Mouse (Mus musculus): ENCODE measurements around the gene Fancd2. TPM values are rescaled to one million over a fixed set of nuclear protein-coding genes. Genes with fewer than 3 reads are reported as not detected.

Fancd2 gene
- polyA plus RNA-seq, 1 experiment: 0.13 TPM

DNA sequence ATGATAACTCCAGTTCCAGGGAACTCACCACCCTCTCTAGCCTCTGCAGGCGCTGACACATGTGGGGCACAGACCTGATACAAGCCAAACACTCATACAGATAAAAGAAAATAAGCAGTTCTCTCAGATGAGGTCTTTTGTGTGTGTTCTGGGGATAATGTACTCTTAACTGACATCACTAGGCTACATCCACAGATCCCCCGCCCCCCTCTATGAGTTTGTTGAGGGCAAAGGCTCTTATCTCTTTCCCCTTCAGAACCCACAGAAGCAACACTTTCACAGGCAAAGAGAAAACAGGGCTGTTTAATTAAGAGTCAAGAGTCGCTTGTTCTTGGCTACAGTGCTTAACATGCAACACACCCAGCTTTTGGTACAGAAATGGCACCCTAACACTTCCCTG is 16.9 kb upstream of the Fancd2 start:
- TF ChIP-seq GATA1 (IDR thresholded peaks at IDR 0.05; ENCODE audit: low read length) (no peak), TAL1 (IDR thresholded peaks at IDR 0.05; ENCODE audit: low read length) (no peak)
- Histone ChIP-seq H3K36me3 (ENCODE audit: control insufficient read depth) (peaks cover 68% of the 10 kb centered on the region), H3K9me3 (ENCODE audit: control insufficient read depth, low read length) (peaks cover 4% of the 10 kb centered on the region; the same call in 1 of the 2 replicates), H3K4me1 (ENCODE audit: control insufficient read depth) (no peaks in the 10 kb centered on the region), H3K4me3 (replicated peaks) (no peak overlapping the region), H3K27me3 (ENCODE audit: control insufficient read depth) (no peaks in the 10 kb centered on the region)

DNA sequence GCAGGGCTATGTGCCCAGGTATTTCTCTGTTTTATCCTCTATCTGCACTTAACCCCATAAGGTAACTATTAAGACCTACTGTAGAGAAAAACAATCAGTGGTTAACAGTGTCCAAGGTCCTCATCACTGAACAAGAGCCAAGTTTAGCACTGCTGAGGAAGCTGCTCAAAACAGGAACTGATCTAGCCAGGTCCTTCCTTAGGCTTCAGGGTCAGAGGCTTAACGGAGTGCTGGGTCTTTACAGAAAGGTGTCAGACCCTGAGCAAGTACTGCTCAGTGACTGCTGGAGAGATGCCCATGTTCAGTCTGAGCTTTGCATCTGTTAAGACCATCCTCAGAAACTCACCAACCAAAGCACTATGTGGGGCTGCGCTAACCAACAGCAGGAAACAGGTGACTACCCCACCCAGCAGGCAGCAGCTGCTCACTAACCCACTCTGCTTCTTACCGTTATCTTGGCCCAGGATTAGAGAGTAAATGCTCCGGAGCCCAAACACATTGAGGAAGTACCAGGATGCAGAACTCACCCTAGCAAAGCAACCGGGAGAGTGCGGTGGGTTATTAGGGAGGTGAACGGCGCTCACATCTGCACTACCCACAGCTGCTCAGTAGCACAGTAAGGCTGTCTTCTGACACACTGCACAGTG is 13.9 kb upstream of the Fancd2 start:
- H3K4me3 ChIP-seq (replicated peaks): no peak overlapping the region
- no peaks in the 10 kb centered on the region for H3K4me1 ChIP-seq (ENCODE audit: control insufficient read depth)
- TF ChIP-seq TAL1 (IDR thresholded peaks at IDR 0.05; ENCODE audit: low read length) (no peak), GATA1 (IDR thresholded peaks at IDR 0.05; ENCODE audit: low read length) (no peak)
- H3K9me3 ChIP-seq (ENCODE audit: control insufficient read depth, low read length): peaks cover 4% of the 10 kb centered on the region; the same call in 1 of the 2 replicates
- peaks cover 98% of the 10 kb centered on the region for H3K36me3 ChIP-seq (ENCODE audit: control insufficient read depth)
- no peaks in the 10 kb centered on the region for H3K27me3 ChIP-seq (ENCODE audit: control insufficient read depth)

DNA sequence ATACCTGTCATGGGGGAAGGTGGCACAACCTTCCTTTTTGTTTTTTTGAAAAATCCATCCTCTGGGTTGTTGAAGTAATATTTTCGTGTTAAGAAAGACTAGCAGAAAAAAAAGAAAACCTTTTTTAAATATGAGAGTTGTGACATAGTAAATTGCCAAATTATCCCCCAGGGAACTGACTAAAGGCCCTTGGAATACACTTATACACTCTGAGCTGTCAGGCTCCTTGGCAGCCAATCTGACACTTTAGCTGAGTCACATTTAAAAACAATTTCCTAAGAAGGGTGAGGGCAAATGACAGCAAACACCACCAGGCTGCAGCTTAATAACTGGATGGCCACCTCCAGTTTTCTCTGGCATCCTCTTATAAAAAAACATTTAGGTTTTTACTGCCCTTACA is 9.2 kb upstream of the Fancd2 start:
- Histone ChIP-seq H3K4me3 (replicated peaks) (no peak overlapping the region), H3K9me3 (ENCODE audit: control insufficient read depth, low read length) (no peaks in the 10 kb centered on the region), H3K4me1 (ENCODE audit: control insufficient read depth) (no peaks in the 10 kb centered on the region; the same call in none of the 2 replicates), H3K27me3 (ENCODE audit: control insufficient read depth) (no peaks in the 10 kb centered on the region), H3K36me3 (ENCODE audit: control insufficient read depth) (peaks cover 88% of the 10 kb centered on the region)
- TF ChIP-seq GATA1 (IDR thresholded peaks at IDR 0.05; ENCODE audit: low read length) (no peak), TAL1 (IDR thresholded peaks at IDR 0.05; ENCODE audit: low read length) (no peak)

DNA sequence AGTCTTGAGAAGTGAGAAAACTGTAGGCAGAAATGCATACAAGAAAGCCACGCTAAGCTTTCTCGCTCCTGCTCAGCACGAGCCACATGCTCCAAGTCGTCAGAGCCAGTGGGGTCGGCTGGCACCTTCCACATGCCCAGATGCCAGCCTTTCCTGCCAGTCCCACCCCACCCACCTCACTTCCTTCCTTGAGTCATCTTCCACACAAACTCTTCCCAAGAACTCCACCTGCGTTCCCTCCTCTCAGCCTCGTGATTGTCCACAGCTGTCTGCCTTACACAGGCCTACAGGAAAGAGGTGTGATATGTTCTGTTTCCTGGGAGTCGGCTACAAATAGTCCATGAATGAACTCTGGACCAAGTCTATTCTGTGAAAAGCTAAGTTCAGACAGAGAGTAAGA is 8.1 kb upstream of the Fancd2 start:
- Histone ChIP-seq H3K4me1 (ENCODE audit: control insufficient read depth) (no peaks in the 10 kb centered on the region; the same call in none of the 2 replicates), H3K36me3 (ENCODE audit: control insufficient read depth) (peaks cover 86% of the 10 kb centered on the region), H3K9me3 (ENCODE audit: control insufficient read depth, low read length) (no peaks in the 10 kb centered on the region), H3K4me3 (replicated peaks) (no peak overlapping the region), H3K27me3 (ENCODE audit: control insufficient read depth) (no peaks in the 10 kb centered on the region)
- TF ChIP-seq GATA1 (IDR thresholded peaks at IDR 0.05; ENCODE audit: low read length) (no peak), TAL1 (IDR thresholded peaks at IDR 0.05; ENCODE audit: low read length) (no peak)

DNA sequence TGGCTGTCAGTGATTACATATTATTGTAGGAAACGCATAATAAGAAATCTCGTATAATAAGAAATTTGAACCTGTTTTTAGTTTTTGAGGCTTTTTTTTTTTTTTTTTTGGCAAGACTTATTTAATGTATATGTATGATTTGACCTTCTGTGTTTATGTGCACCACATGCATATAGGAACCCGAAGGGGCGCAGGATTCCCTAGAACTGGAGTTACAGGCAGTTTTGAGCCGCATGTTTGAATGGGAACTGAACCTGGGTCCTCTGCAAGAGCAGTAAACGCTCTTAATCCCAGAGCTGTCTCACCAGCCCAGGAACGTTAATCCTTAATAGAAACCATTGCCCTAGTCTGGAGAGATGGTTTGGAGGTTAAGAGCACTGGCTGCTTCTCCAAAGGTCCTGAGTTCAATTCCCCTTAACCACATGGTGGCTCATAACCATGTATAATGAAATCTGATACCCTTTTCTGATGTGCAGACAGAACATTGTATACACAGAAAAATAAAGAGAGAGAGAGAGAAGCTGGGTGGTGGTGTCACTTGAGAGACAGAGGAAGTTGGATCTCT is 440 bp downstream of the Fancd2 start:
- Histone ChIP-seq H3K36me3 (ENCODE audit: control insufficient read depth) (peaks cover 54% of the 10 kb centered on the region), H3K4me1 (ENCODE audit: control insufficient read depth) (peaks cover 31% of the 10 kb centered on the region), H3K27me3 (ENCODE audit: control insufficient read depth) (no peaks in the 10 kb centered on the region), H3K4me3 (replicated peaks) (peak overlapping the region; percentile 100), H3K9me3 (ENCODE audit: control insufficient read depth, low read length) (no peaks in the 10 kb centered on the region)
- TF ChIP-seq TAL1 (IDR thresholded peaks at IDR 0.05; ENCODE audit: low read length) (no peak), GATA1 (IDR thresholded peaks at IDR 0.05; ENCODE audit: low read length) (no peak)

DNA sequence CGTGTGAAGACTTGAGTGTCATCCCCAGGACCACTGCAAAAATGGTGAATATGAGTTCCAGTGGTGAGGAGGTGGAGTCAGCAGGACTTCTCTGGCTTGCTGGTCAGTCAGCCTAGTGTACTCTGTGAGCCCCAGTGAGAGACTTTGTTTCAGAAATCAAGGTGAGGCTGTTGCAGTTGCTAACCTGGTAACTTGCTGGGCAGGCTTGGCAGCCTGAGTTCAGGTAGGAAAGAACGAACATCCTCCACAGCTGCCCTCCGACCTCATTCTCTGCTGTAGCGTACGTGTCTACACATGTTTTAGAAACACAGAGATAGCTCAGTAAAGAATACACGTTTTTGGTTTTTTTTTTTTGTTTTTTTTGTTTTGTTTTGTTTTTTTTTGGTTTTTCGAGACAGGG is 3.4 kb downstream of the Fancd2 start:
- TF ChIP-seq GATA1 (IDR thresholded peaks at IDR 0.05; ENCODE audit: low read length) (no peak), TAL1 (IDR thresholded peaks at IDR 0.05; ENCODE audit: low read length) (no peak)
- Histone ChIP-seq H3K36me3 (ENCODE audit: control insufficient read depth) (peaks cover 60% of the 10 kb centered on the region), H3K9me3 (ENCODE audit: control insufficient read depth, low read length) (no peaks in the 10 kb centered on the region)

DNA sequence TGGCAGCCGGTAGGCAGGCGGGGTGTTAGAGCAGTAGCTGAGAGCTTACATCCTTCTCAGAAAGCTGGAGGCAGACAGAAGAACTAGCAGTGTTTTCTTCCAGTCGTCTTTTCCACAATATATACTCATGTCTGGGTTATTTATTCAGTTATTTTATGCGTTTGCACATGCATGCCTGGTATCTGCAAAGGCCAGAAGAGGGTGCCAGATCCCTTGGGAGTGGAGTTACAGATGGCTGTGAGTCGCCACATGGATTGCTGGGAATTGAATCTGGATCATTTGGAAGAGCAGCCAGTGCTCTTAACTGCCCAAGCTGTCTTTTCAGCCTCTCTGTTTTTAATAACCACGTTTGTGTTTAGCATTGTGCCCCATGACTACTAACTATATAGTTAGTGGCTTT is 10.1 kb downstream of the Fancd2 start:
- peaks cover 87% of the 10 kb centered on the region for H3K36me3 ChIP-seq (ENCODE audit: control insufficient read depth)
- peaks cover 8% of the 10 kb centered on the region for H3K4me1 ChIP-seq (ENCODE audit: control insufficient read depth)
- TF ChIP-seq GATA1 (IDR thresholded peaks at IDR 0.05; ENCODE audit: low read length): no peak
- TF ChIP-seq TAL1 (IDR thresholded peaks at IDR 0.05; ENCODE audit: low read length): no peak
- no peaks in the 10 kb centered on the region for H3K9me3 ChIP-seq (ENCODE audit: control insufficient read depth, low read length)
- no peaks in the 10 kb centered on the region for H3K27me3 ChIP-seq (ENCODE audit: control insufficient read depth)
- H3K4me3 ChIP-seq (replicated peaks): no peak overlapping the region

More for the DNA sequence above, 3.4 kb downstream of the Fancd2 start:
- H3K27me3 ChIP-seq (ENCODE audit: control insufficient read depth): no peaks in the 10 kb centered on the region
- no peak overlapping the region for H3K4me3 ChIP-seq (replicated peaks)
- peaks cover 27% of the 10 kb centered on the region for H3K4me1 ChIP-seq (ENCODE audit: control insufficient read depth)

DNA sequence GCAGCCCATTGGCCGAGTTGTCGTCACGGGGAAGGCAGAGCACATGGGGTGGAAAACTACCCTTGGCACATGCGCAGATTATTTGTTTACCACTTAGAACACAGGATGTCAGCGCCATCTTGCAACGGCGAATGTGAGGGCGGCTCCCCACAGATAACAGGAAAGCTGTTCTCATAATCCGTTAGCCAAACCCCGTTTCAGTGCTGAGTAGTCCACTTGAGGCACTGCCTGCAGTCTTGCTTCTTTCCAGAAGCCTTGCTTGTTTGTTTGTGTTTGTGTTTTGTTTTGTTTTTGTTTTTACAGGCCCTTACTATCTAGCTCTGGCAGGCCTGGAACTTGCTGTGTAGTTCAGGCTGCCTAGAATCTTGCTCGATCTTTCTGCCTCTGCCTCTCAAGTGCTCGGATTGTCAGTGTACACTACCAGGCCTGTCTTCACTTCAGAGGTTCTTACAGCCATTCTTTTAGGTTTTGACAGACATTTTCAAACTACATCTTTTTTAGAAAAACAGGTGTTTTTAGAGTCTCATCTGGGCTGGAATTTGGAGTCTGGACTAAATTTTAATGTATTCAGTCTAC is 12.5 kb downstream of the Fancd2 start:
- no peak for TF ChIP-seq GATA1 (IDR thresholded peaks at IDR 0.05; ENCODE audit: low read length)
- TF ChIP-seq TAL1 (IDR thresholded peaks at IDR 0.05; ENCODE audit: low read length): no peak

DNA sequence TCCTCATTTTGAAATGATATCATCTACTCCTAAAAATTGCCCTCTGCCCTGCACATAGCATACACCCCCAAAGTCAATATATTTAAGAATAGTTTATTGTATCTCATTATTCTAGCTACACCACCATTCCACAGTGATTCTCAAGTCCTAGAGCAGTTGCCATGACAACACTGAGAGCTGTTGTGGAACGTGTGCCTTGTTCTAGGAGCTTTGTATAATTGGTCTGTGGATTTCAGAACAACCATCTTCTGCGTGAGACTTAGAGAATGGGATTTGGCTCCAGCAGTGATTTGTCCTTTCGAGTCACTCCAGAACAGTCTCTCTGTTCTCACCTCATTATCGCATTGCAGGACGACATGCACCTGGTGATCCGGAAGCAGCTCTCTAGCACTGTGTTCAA is 28.3 kb downstream of the Fancd2 start:
- TF ChIP-seq TAL1 (IDR thresholded peaks at IDR 0.05; ENCODE audit: low read length) (no peak), GATA1 (IDR thresholded peaks at IDR 0.05; ENCODE audit: low read length) (no peak)
- Histone ChIP-seq H3K4me3 (replicated peaks) (no peak overlapping the region), H3K27me3 (ENCODE audit: control insufficient read depth) (no peaks in the 10 kb centered on the region), H3K36me3 (ENCODE audit: control insufficient read depth) (peaks cover 95% of the 10 kb centered on the region), H3K9me3 (ENCODE audit: control insufficient read depth, low read length) (no peaks in the 10 kb centered on the region), H3K4me1 (ENCODE audit: control insufficient read depth) (no peaks in the 10 kb centered on the region; the same call in 1 of the 2 replicates)

More for the DNA sequence above, 12.5 kb downstream of the Fancd2 start:
- no peaks in the 10 kb centered on the region for H3K27me3 ChIP-seq (ENCODE audit: control insufficient read depth)
- no peaks in the 10 kb centered on the region for H3K9me3 ChIP-seq (ENCODE audit: control insufficient read depth, low read length)
- peak overlapping the region; percentile 14 for H3K4me3 ChIP-seq (replicated peaks)
- H3K4me1 ChIP-seq (ENCODE audit: control insufficient read depth): peaks cover 8% of the 10 kb centered on the region
- H3K36me3 ChIP-seq (ENCODE audit: control insufficient read depth): peaks cover 88% of the 10 kb centered on the region
